Mouse (Mus musculus): ENCODE results near the gene Astn2.

Astn2 gene

DNA sequence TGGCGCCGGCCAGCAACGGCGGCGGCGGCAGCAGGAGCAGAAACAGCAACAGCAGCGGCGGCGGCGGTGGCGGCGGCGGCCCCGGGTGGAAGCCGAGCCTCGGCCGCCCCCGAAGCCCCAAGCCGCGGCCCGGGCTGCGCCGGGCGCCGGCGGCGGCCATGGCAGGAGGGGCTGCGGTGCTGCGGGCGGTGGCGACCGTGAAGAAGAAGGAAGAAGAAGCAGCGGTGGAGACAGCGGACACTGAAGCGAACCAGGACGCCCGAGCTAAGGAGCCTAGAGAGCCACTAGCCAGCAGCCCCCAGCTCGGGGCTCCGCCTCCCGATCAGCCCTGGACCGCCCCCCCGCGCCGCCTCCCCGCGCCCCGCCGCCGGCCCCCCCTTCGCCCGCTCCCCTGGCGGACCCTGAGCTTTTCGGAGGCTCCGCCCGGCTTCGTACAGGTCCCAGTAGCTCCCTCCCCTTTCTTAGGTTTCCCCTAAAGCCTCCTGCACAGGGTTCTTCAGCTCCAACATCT lies at the start of gene Astn2:
Astn2 (minus strand) TSS at position 411 of the 511 bp plus-strand sequence.
- DNase-seq (ENCODE audit: low spot score in 2 of 2), result peak in 1 of 2 experiments; percentile 34

- DNase-seq (ENCODE audit: low spot score in 2 of 2), result no peak
These were observed 45.7 kb upstream of the Astn2 start for GRCm38 (mm10) chr4:66450115-66450514.

- DNase-seq (ENCODE audit: low spot score in 2 of 2), result no peak
These were observed 26.8 kb upstream of the Astn2 start for GRCm38 (mm10) chr4:66431256-66431655.

- peak; percentile 21 to 27 for DNase-seq (ENCODE audit: low spot score in 2 of 2)
These were observed 21.4 kb upstream of the Astn2 start for GRCm38 (mm10) chr4:66425804-66426203.

DNA sequence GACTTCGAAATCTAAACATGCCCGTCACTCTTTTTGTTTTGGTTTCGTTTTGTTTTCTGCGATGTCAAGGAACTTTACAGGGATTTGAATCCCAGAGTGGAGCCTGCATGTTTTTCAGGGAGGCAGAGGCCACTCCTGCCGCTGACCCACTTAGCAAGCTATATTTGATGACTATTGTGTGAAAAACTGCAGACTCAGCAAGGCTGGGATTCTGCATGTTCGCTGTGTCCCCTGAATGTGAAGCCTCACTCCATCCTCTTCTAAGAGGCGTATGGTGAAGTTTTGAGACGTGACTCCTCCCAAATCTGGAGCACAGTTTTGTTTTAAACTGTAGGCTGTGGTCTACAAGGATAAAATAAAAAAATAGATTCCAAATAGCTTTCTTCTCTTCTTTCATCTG lies 10.4 kb upstream of the Astn2 start:
- no peak for DNase-seq (ENCODE audit: low spot score in 2 of 2)

- DNase-seq (ENCODE audit: low spot score in 2 of 2), result no peak
These were observed 675 bp upstream of the Astn2 start for GRCm38 (mm10) chr4:66405086-66405485.

DNA sequence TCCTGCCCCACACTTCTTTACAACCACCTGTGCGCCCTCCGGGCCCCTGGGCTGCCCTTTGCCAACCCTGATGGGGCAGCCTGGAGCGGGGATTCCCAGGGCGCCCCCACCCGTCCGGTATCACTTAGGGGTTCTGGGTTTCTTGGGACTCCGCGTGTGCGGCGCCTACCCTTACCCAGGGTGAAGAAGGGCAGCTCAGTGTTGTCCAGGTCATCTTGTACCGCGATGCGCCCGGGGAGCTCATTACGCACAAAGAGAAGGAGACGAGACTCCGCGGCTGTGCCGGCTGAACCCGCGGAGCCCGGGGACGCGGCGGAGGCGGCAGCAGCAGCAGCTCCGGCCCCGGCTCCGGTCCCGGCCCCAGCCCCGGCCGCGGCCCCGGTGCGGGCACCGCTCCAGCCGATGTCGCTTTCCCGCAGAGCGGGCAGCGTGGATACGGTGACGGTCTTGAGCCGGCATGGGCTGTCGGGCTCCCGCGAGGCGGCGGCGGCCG lies 657 bp downstream of the Astn2 start:
- DNase-seq (ENCODE audit: low spot score in 2 of 2), result peak; percentile 15 to 46

GRCm38 (mm10) chr4:66403116-66403707 lies 1.2 kb downstream of the Astn2 start:
- no peak for DNase-seq (ENCODE audit: low spot score in 2 of 2)

GRCm38 (mm10) chr4:66402611-66403010 lies 1.8 kb downstream of the Astn2 start:
- peak; percentile 35 to 48 for DNase-seq (ENCODE audit: low spot score in 2 of 2)

DNA sequence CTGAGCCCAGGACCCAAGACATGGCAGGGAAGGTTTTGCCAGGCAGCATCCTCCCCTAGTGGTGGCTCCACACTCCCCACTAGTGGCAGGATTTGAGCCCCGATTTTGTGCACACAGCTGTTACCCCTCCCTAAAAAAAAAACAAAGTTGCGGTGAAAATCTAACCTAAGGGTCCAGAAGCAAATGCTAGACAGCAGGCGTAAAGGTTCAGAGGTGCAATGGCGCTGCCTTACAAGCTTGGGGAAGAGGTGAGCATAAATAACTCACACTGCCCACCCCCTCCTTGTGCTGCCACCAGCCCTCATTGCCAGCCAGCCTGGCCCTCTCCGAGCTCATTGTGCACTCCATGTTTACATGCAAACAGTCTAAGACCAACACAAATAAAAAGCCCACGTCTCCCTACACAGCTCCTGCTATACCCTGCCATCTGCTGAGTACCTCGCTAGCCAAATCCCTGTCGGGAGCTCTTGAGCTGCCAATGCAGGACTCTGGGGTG lies 3.2 kb downstream of the Astn2 start:
- DNase-seq (ENCODE audit: low spot score in 2 of 2), result peak in 1 of 2 experiments; percentile 50

DNA sequence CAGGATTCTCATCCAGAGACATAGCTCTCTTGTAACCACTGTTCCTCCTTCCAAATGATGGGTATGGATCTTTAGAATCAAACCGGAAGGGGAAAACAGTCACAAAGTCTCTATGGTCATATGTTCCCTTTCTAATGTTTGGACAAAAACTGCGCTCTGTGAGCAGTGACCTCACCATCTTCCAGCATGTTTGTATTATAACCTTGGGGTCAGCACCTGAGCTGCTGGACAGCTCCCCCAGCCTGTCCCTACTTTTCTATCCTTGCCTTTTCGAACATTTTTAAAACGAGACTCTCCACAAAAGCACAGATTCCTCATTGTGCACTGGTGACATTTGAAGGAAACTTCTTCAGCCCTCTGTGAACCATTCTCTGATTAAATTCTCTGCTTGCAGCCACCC lies 5.3 kb downstream of the Astn2 start:
- no peak for DNase-seq (ENCODE audit: low spot score in 2 of 2)

DNA sequence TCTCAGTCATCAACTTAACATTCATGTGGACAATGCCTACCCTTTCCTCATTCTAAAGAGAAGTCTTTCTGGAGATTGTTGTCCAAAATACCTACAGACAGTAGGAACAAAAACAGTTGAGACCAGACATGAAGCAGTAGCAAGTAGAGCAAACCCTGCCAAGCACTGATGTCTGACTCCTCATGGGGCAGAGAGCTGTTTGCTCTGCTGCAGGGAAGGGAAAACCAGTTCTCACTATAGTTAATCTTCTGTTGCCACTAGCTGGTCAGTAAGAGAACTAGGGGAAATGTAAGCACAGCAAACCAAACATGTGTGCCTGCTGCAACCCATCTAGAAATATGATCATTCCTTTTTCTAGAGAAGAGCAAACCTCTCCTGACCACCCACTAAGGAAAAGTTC lies 7.2 kb downstream of the Astn2 start:
- no peak for DNase-seq (ENCODE audit: low spot score in 2 of 2)

DNA sequence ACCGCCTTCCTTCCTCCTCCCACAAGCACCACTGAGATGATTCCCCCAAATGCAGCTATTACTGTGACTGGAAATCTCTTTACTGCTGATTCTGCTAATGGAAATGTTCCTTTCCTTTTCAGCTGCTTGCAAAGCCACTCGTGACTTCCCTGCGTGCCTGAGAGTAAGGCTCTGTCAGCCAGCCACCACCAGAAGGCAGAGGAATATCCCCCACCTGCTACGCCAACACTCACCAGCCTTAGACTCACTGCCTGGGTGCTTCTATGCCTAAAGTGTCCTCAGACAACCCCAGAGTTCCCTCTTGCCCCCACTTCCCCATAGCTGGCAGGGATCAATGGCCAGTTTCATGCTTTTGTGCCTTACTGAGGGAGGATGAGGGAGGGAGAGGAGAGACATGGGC lies 11.1 kb downstream of the Astn2 start:
- DNase-seq (ENCODE audit: low spot score in 2 of 2), result peak; percentile 20 to 26

DNA sequence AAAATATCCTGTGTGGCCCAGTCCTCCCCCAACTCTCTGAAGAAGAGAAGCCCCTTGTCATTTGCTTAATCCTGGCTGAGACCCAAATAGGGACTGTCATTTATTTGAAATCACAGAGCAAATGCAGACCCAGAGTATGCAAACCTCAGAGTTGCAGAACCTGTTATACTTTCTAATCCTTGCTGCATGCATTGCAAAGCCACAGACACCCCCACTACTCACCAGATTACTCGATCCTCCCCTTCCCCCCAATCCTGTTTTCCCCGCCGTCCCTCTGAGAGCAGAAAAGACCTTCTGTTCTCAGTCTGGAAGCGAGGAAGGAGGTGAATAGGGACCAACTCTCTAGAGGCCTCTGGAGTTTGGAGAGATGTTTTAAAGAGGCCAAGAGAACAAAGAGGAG lies 13.9 kb downstream of the Astn2 start:
- DNase-seq (ENCODE audit: low spot score in 2 of 2), result no peak

DNA sequence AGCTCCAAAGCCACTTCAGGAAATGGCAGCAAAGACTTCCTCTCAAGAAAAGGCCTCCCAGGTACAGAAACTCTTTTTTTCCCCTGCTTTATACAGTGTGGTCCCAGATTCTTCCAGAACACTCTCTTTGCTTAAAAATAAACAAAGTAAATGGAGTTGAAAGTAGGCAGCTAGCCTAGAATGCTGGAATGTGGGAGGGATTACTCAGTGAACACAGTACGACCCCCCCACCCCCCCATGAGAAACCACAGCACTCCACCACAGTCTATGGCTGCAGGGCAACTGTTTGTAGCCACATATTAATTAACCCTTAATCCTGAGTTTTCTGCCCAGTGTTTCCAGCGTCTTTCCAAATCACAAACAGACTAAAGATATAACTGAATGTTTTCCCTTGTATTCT lies 25.8 kb downstream of the Astn2 start:
- no peak for DNase-seq (ENCODE audit: low spot score in 2 of 2)

GRCm38 (mm10) chr4:66370557-66371071 lies 33.8 kb downstream of the Astn2 start:
- DNase-seq (ENCODE audit: low spot score in 2 of 2), result peak; percentile 10 to 13

GRCm38 (mm10) chr4:66365500-66365899 lies 38.9 kb downstream of the Astn2 start:
- DNase-seq (ENCODE audit: low spot score in 2 of 2), result no peak

GRCm38 (mm10) chr4:66344632-66345031 lies 59.8 kb downstream of the Astn2 start:
- no peak for DNase-seq (ENCODE audit: low spot score in 2 of 2)

GRCm38 (mm10) chr4:66337443-66337842 lies 67.0 kb downstream of the Astn2 start:
- no peak for DNase-seq (ENCODE audit: low spot score in 2 of 2)

GRCm38 (mm10) chr4:66330600-66331285 lies 73.7 kb downstream of the Astn2 start:
- no peak for DNase-seq (ENCODE audit: low spot score in 2 of 2)

GRCm38 (mm10) chr4:66321051-66321450 lies 83.4 kb downstream of the Astn2 start:
- no peak for DNase-seq (ENCODE audit: low spot score in 2 of 2)

DNA sequence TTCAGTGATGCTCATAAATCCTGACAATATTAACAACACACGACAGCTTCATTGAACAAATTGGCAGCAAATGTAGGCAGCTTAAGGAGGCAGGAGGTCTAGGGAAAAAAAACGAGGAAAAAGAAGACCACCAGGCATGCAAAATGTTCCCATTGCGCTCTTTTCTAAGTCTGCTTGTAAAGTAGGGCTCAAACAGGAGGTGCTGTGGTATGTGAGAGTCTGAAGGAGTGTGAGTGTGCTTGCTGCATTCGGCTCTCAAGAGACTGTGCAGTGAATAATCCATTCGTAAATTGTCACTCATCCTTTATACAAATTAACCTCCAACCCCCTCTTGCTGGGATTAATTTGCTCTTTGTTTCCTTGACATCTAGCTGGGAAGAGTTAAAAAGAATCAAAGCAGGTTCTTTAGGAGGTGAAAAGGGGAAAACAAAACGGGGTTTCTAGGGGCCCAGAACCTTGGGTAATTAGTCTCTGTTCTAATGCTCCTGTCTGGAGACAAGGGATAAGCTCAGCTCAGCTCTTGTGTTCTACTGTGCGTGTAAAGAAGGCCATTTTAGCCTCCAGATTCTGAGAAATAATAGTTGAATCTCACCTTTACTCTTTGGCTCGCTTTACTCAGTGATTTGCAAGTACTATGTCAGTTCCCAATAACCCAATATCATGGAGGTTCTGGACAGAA lies 89.5 kb downstream of the Astn2 start:
- no peak for DNase-seq (ENCODE audit: low spot score in 2 of 2)
